Mouse (Mus musculus) megakaryocyte progenitor cell, adult 5-6 weeks (primary cell): ENCODE data around the gene Ren1. TPM values are rescaled to one million over a fixed set of nuclear protein-coding genes. Genes with fewer than 3 reads are reported as not detected.

Source experiments
- ATAC-seq: replicated peaks from 2 replicates; pipeline ENCODE4 v1.8.0; 2016; ENCODE audit warnings: mild to moderate bottlenecking, moderate TSS enrichment, inconsistent platforms; ENCODE audit not compliant: poor library complexity
- total RNA-seq, 2 experiments: library from RNA; stranded (forward) in 1 of 2; stranded (reverse) in 1 of 2; fragments of 157-497, 149-512 nt in 1 of 2; fragments of 200-1000 nt in 1 of 2; gene quantifications; 2 replicates each; pipeline versions ENCODE4 v1.2.3 to v1.2.4; 2015 to 2017

The Ren1 gene
- total RNA-seq (2015) (not detected in 2 replicates), total RNA-seq (2017) (not detected in 2 replicates)

DNA sequence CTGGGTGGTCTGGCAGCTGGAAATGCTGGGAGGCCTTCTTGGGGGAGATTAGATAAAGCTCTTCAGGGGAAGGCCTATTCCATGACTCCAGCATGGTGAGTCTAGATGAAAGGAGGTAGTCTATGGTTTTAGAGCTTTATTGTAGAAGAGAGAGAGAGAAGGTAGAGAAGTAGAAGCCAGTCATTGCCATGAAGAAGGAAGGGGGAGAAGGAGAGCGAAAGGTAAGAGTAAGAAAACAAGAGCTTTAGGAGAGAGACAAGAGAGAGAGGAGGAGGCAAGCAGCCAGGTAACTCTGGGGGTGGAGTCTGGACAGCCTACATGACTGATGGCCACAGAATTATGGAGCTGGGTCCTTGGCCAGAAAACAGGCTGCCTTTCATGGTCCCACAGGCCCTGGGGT, at the start of gene Ren1:
TSS of gene Ren1 (plus strand) at position 301 of the 400 bp plus-strand sequence.
- ATAC-seq, result no peak

DNA sequence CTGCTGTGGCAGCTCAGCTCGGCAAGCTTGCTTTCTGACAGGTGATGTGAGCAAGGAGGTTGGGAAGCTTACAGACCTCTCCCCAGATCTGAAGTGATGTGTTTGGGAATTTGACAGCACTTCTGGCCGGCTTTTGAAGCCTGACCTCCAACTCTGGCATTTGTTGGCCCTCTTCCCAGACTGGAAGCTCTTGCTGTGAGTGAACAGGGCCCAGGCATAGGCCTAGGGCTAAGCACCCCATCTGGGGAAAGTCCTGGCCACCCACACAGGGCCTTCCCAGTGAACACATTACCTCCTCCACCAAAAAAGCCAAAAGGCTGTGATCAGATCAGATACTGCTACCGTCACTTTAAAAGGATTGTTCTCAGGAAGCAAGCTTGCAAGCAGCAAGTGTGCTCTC, 47.8 kb upstream of the Ren1 start:
- no peak for ATAC-seq

DNA sequence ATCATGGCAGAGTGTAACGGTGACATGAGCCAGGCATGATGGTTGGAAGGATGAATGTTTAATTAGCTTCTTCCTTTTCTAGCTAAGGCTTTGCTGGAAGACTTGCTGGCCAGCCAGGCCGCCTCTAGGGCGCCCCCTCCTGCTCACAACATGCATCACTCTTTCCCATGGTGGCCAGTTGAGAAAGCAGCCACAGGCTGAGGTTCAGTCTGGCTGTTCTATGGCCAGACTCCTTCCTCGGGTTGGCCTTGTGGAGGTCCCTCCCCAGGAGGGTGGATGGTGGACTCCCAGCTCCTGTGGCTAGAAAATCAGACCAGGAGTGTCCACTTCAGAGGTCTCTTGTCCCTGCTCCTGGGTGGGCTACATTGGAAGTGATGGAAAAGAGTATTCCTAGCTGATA, 43.5 kb upstream of the Ren1 start:
- ATAC-seq, result peak; percentile 86

DNA sequence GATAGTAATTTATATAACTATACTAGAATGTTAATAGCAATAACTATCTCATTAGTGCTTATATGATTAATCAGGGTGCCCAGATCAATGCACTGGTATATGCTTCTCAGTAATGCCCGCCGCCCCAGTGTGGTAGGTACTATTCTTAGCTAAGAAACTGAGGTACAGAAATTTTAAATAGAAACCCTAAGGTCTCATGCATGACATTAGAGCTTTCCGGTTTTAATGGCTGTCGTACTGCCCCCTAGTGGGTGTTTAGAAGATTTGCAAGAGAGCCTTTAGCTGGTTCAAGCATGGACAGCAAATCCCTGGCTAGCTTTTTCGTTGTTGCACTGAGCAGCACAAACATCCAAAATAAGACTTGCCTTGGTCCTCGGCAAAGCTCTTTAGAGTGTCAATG, 43.0 kb upstream of the Ren1 start:
- peak; percentile 50 for ATAC-seq

DNA sequence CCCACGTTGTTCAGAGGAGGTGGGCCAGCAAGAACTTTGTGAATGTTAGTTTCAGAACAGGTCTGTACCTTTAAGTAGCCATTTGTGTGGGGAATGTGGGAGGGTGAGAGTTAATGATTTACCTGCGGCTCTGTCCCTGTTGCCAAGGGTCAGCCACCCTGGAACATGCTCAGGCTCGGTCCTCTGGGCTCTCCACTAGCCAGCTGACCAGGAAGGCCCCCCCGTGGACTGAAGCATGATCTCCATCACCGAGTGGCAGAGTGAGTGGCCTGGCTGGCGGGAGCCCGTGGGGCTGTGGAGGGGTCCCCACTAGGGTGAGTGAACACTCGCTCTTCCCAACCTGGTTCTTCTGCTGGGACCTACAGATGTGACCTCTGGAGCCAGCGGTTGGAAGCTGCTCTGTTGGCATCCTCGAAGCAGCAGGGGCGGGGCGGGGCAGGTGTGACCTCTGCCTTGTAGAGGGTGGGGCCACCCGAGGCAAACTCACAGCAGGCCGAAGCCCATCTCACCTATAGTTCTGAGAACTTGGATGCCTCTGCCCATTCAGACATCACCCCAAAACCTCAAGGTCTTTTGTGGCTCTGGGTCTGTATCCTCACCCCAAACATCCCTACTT, 40.5 kb upstream of the Ren1 start, which contains the start of gene Golt1a:
TSS of gene Golt1a (plus strand) at position 149 of the 616 bp plus-strand sequence.
- no peak for ATAC-seq

DNA sequence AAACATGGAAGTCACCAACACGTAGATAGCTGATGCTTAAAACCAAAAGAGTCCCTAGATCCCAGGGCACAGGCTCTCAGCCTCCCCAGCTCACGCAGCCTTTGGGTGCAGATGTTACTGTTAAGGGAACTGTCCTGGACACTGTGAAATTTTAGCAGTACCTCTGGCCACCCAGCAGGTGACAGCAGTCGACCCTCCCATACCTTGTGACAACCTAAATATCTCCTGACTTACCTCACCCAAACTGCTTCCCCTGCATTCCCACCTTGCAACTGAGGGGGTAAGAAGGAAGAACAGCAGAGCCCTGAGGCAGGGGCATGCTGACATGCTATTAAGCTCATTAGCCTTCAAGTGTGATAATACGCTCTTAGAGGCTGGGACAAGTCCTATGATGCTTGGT, 39.1 kb upstream of the Ren1 start:
- ATAC-seq, result peak; percentile 33

DNA sequence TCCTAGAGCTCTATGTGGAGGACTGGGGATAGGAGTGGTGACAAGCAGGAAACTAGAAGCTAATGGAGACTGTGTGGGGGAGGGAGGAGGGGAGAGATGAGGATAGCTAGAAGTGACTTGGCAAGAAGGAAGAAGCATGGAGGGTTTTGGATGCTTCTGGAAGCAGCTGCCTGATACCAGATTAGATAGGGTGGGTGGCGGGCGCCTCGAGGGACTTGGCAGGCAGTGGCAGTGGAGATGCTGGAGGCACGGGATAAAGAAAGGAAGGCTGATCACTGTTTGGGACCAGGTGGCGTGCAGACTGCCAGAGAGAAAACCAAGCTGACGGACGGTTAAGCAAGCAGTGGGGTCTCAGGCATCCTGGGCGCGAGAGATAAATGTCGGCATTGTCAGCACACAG, 38.4 kb upstream of the Ren1 start:
- peak; percentile 89 for ATAC-seq

DNA sequence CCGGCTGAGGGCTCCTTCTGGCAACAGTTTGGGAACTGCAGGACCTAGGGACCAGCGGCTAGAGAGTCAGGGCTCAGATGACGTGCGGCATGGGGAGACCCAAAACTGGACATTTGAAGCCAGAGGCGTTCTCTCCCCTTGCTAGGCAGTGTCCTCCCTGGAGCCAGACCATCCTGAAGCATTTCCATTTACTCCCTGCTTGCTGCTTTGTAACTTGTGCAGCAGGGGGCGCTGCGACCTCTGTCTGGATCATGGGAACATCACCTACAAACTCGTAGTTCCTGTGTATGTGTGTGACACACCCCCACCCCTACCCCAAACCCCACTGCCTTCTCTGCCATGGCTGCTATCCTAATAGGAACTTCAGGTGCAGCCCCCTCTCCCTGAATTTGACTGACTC, 35.9 kb upstream of the Ren1 start:
- peak; percentile 37 for ATAC-seq

DNA sequence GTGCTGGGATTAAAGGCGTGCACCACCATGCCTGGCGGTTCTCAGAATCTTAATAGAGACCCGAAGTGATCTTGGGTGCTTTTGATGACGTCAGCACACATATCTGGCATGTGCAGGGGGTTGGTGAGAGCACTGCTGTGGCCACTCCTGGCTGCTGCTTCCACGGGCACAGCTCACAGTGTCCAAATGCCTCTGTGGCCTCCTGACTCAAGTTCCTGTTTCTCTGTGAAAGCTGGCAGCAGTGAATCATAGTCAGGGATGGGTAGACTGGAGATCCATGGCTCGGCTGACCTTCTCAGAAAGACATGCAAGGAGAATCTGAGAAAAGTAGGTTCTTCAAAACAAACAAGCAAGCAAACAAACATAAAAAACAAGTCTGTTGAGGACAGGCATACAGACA, 34.5 kb upstream of the Ren1 start:
- ATAC-seq, result no peak

DNA sequence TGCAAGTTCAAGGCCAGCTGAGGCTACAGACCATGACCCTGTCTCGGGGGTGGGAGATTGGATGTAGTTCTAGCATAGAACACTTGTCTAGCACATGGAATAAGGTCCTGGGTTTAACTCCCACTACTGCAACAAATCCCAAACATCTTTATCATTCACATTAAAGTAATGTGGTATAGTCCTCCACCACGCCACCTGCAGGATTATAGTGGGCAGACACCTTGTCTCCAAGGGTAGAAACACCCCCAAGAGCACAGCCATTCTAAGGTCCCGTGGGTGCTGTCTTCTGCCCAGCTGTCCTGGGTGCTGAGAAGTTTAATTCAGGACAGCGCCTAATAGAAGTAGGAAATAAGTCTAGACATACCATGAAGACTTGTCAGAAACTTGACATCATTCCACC, 33.7 kb upstream of the Ren1 start:
- ATAC-seq, result no peak

DNA sequence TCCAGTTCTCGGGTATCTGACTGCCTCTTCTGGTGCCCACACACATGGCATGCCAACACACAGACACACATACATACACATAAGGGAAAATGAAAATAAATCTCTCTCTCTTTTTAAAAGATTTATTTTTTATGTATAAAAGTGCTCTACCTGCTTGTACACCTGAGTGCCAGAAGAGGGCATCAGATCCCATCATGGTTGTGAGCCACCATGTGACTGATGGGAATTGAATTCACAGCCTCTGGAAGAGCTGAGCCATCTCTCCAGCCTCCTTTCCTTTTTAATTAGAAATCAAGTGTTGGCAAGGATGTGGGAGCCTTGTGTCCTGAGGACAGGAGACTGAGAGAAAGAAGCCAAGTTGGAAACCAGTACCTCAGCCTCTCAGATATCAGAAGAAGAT, 33.2 kb upstream of the Ren1 start:
- no peak for ATAC-seq

DNA sequence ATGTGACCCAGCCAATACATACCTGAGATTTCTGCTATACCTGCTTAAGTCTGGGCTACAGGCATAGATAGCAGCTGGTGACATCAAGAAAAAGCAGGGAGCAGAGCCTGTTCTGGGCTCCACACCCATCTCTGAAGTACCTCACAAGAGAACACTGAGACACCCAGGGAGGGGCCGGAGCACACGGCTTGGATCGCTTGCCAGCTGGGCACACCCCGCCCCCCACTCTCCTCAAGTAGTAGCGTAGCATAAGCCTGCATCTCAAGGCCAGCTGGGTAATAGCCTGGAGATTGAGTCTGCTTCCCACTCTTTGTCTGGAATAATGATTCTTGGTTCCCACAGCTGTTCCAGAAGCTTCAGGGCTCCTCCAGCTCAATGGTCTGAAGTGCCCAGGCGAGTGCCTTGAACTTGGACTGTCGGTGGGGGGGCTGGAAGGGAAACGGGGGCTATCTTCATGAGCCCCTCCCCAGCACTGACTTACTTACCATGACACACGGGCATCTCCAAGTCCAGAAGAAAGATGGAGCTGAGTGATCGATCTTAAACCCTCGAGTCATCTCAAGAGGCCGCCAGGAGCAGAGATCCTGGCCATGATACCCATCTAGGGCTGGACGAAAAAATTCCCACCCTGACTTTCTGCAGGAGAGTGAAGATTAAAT, 28.9 kb upstream of the Ren1 start, which contains the start of gene Kiss1:
TSS of gene Kiss1 (plus strand) at position 609 of the 659 bp plus-strand sequence.
- ATAC-seq, result no peak

DNA sequence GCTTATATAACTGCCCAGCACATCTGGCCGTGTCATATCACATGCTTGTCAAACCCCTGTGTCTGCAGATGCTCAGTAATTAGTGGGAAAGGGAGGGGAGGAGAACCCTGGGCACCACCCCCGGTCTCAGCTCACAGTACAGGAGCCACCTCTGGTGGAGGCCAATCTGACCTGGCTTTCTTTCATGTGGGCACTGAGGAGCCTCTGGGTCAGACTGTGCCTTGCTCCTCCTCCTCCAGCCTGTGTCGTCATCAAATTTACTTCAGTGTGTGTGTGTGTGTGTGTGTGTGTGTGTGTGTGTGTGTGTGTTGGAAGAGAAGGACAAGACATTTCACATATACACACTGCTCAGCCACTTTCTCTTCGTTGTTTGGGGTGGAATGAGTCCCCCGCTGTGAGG, 27.0 kb upstream of the Ren1 start:
- ATAC-seq, result no peak

DNA sequence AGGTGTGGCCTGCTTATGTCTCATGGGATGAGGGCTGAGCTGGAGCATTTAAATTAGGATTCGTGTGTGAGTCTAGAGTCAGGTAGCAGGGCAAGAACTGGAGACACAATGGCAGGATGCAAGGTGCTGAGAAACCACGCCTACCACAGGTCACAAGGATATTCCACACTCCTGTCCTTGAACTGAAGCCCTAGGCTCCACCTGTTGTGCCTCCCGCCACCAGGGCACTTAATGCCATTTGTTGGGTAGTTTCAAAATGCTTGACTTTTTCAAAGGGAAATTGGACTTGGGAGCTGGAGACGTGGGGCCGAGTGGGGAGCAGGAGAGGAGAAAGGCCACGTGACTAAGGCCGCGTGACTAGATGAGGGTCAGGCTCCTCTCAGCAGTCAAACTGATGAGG, 24.4 kb upstream of the Ren1 start:
- no peak for ATAC-seq

DNA sequence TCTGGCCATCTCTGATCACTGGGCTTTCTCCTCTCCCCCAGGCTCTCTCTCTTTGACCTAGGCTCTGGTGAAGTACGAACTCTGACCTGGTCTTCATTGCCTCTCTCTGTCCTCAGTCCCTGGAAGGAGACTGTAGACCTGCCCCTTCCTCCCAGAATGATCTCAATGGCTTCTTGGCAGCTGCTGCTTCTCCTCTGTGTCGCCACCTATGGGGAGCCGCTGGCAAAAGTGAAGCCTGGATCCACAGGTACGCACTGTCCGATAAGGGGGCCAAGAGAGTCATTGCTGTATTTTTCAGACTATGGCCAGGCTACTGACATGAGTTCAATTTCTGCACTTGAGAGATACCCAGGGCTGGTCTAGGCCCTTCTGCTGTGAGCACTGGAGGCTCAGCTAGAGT, 23.2 kb upstream of the Ren1 start:
- no peak for ATAC-seq

DNA sequence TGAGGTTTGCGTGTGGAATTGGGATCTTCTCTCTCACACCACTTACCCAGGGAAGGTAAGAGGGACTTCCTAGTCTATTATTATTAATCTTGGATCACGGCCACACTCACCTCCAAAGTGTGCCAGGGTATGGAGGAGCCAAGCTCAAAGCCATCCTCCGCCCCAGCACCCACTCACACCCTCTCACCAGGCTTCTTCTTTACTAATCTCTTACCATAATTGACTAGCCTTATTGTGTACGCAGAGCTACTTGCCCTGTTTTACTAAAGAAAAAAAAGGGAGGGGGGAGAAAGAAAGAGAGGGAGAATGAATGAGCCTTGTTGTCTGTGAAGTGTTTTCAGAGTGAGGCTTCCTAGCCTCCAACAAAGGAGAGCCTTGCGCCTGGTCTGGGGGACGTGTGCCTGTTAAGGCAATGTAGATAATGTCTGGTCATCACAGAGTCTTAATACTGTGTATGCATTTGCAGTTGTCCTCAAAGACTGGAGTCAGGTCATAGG, 22.0 kb upstream of the Ren1 start:
- ATAC-seq, result no peak

DNA sequence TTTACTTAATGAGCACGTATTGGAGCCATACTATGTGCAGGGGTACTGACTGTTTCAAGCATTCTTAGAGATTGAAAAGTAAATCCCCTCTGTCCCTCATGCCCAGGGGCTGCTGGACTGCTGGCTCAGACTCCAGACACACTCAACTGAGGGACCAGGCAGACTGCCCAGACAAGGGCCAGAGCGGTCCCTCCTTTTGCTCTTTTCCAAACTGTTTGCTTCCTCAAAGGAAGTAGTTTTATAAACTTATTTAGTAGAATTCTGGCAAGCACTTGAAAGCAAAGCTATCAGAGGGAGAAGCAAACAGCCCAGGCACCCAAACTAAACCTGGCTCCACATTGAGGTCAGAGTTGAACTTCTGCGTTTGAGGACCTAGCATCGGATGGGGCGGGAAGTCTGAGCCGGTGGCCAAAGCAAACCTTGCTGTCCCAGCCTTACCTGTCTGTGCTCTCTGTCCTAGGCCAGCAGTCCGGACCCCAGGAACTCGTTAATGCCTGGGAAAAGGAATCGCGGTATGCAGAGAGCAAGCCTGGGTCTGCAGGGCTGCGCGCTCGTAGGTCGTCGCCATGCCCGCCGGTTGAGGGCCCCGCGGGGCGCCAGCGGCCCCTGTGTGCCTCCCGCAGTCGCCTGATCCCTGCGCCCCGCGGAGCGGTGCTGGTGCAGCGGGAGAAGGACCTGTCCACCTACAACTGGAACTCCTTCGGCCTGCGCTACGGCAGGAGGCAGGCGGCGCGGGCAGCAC, 21.2 kb upstream of the Ren1 start:
- ATAC-seq, result no peak

DNA sequence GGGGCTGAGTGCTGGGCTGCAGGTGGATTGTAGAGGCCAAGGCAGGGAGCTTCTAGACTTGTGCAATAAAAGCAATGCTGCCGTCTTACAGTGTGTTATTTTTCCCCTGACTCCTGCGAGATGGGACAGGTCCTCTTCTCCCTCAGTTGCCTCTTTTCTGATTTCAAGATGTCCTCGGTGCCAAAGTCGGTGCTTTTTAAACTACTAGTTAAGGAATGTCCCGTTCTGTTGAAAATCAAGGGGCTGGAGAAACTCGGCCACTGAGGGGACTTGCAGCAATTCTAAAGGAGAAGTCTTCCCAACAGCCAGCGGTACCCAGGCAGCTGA, 20.7 kb upstream of the Ren1 start:
- no peak for ATAC-seq

DNA sequence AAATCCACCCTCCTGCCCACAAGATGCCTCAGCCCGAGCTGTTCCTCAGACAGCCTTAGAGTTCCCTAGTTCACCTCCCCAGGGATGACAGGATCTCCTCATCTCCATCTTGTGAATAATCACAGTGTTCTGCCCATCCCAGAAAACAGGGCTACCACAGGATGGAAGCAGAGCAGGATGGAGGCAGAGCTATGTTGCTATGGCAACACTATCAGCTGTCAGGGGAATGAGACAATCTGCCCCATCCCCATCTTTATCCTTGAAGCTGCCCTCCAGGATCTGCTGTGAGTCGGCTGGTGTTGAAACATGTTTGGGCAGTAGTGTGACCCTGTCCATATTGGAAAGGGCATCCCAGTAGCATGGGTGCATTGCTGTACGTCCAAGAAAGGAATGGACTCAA, 19.2 kb upstream of the Ren1 start:
- no peak for ATAC-seq

DNA sequence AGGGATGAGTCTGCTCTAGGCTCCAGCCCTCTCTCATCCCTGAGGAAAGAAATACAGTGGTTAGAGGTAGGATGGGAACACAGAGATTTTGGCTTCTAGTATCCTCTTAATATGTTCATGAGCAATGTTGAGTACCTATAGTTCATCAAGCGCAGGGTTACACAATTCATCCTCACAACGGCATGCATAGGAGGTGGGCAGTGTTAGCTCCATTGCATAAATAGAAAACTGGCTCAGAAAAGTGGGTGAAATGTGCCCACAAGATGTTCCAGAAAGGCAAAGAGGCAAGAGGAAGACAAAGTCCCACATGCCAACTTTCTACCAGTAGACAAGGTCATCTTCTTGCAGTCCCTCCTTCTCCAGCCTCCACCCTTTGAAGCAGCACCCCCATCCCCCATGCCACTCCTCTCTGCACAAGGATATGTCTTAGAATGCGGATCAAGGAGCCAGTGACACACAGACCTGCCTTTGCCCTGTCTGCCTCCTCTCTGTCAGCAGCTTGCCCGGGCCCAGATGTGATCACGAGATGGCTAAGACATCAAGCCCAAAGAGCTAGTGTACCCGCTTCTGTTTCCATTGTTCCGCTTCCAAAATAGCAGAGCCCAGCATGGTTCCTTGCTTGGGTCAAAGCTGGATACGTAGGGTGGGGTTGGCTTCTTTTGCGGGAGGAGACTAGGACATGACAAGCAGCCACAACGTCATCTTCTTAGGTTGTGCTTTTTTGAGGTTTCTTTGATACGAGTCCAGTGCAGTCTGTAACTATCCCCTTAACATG, 17.5 kb upstream of the Ren1 start:
- no peak for ATAC-seq

DNA sequence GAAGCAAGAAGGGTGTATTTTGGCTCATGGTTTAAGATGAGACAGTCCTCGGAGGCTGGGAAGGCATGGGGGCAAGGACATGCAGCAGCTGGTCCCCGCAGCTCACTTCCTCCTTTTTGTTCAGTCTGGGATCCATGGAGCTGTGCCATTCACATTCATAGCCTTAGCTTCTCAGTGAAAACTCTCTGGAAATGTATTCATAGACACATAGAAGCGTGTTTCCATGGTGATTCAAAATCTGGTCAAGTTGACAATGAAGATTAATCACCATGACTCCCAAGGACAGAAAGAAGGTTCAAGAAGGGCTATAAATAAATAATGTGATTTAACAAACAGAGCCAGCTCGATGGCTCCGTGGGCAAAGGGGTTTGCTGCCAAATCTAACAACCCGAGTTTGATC, 16.4 kb upstream of the Ren1 start:
- ATAC-seq, result no peak
